ENCODE assay signal across 8 mouse cellular contexts in the genomic region with DNA sequence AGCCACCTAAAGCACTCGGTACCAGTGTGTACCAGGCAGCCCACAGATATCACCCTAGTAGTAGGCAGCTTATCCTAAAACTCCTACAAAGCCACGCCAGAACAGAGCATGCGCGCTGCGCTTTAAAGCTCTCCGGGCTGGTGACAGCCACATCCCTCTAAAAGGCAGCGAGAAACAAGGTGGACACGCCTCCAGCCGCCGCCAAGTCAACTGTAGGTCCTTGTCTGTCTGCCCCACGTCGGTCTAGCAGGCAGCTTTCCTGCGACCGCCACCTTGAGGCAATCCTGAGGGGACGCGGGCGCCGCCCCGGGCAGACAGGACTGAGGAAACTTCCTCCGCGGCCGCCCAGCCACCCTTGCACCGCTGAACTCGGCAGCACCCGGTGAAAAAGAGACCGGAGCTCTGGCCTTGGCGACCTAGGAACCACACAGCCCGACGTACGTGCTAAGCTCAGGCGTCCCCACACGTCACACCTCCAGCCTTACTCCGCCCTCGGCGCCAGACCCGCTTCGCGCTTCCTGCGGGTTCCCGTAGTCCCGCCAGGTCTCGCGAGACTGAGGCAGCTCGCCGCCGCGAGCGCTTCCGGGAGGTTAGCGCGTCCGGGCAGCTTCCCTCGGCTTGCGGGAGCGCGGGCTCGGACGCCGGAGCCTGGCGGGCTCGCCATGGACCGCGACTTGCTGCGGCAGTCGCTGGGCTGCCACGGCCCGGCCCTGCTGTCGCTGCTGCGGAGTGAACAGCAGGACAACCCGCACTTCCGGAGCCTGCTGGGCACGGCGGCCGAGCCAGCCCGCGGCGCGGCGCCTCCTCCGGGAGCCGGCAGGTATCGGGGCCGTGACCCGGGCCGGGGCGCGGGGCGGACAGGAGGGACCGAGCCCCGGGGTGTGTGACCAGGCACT. TPM values are rescaled to one million over a fixed set of nuclear protein-coding genes. Genes with fewer than 3 reads are reported as not detected.
DNase-seq lines count a peak whose midpoint lies in the region; ATAC-seq and TF ChIP-seq lines count a peak whose summit lies in the region.

Gene Ttc14 (plus strand): TSS at position 216 of the 896 bp plus-strand sequence.

- peak within 1 kb of the TSS; percentile 90 for H3K9ac ChIP-seq in lung, postnatal 0 days (replicated peaks; ENCODE audit: low read depth)

- H3K27me3 ChIP-seq in hindbrain, embryonic 10.5 days (ENCODE audit: insufficient read depth, poor library complexity, severe bottlenecking) = no peaks in the 10 kb centered on the region
- H3K27me3 ChIP-seq in lung, postnatal 0 days (replicated peaks; ENCODE audit: insufficient read depth, low read length) = no peaks in the 10 kb centered on the region

- H3K4me2 ChIP-seq in lung, postnatal 0 days (replicated peaks; ENCODE audit: low read depth, low read length) = peak within 1 kb of the TSS; percentile 66

- peak; percentile 98 for DNase-seq in MN1 (ENCODE audit: low spot score)
- peak; percentile 95 for DNase-seq in cerebellum, adult 9-10 months
- DNase-seq in hindbrain, embryonic 10.5 days (ENCODE audit: low spot score) = peak; percentile 97
- DNase-seq in layer of hippocampus, adult 9-11 months = peak; percentile 95
- DNase-seq in lung, postnatal 0 days (ENCODE audit: low spot score) = peak; percentile 98
- peak; percentile 99 for DNase-seq in ovary, postnatal 14 days (ENCODE audit: low spot score)
- DNase-seq in thymus, postnatal 14 days = peak; percentile 98

- peak within 1 kb of the TSS; percentile 94 for H3K27ac ChIP-seq in hindbrain, embryonic 10.5 days
- H3K27ac ChIP-seq in lung, postnatal 0 days (ENCODE audit: low read length) = peak within 1 kb of the TSS; percentile 99

- H3K4me3 ChIP-seq in hindbrain, embryonic 10.5 days = peak within 1 kb of the TSS; percentile 83
- H3K4me3 ChIP-seq in lung, postnatal 0 days (ENCODE audit: low read depth, low read length) = peak within 1 kb of the TSS; percentile 95

- peak; percentile 95 for ATAC-seq in frontal cortex, adult (ENCODE audit: low TSS enrichment)
- ATAC-seq in lung, postnatal 0 days = peak; percentile 99

- peak; percentile 61; the same call in 1 of the 2 replicates for TF ChIP-seq EP300 in lung, postnatal 0 days (IDR thresholded peaks at IDR 0.05)

- H3K36me3 ChIP-seq in hindbrain, embryonic 10.5 days = peaks cover 19% of the 10 kb centered on the region
- peaks cover 4% of the 10 kb centered on the region; the same call in 1 of the 2 replicates for H3K36me3 ChIP-seq in lung, postnatal 0 days (ENCODE audit: insufficient read depth, low read length)

- under 1% methylated on average over 90 of the region's 90 CpGs for WGBS in hindbrain, embryonic 10.5 days
- WGBS in lung, postnatal 0 days = 4% methylated on average over 79 of the region's 90 CpGs

- peaks cover 11% of the 10 kb centered on the region for H3K4me1 ChIP-seq in hindbrain, embryonic 10.5 days (replicated peaks)
- no peaks in the 10 kb centered on the region for H3K4me1 ChIP-seq in lung, postnatal 0 days (ENCODE audit: insufficient read depth, low read depth, low read length)

- no peaks in the 10 kb centered on the region for H3K9me3 ChIP-seq in hindbrain, embryonic 10.5 days
- H3K9me3 ChIP-seq in lung, postnatal 0 days (ENCODE audit: low read length) = no peaks in the 10 kb centered on the region

- peak; percentile 69 for TF ChIP-seq CTCF in lung, postnatal 0 days (IDR thresholded peaks at IDR 0.05)

RNA-seq across cellular contexts. Expression of gene Ttc14, which starts in this region (rescaled TPM):
- 53.0 and 57.8 TPM in 2 replicates for polyA plus RNA-seq in hindbrain, embryonic 10.5 days (2016; fragmentation: Nextera tagmentation; extraction: Ambion mirVana)
- polyA plus RNA-seq in lung, postnatal 0 days (2015; fragmentation: Nextera tagmentation; extraction: Ambion mirVana) = 47.5 and 57.9 TPM in 2 replicates

Comparison
In these comparisons a context has a peak if more than half of its experiments do, and no peak if none do; other contexts are left out.
1. Peak in every context shown above with its lines: DNase-seq, ATAC-seq, H3K4me3 ChIP-seq and H3K27ac ChIP-seq.